Mouse (Mus musculus): ENCODE results near the gene Gm29133. TPM values are rescaled to one million over a fixed set of nuclear protein-coding genes. Genes with fewer than 3 reads are reported as not detected.

The Gm29133 gene
- not detected for total RNA-seq (2021)

DNA sequence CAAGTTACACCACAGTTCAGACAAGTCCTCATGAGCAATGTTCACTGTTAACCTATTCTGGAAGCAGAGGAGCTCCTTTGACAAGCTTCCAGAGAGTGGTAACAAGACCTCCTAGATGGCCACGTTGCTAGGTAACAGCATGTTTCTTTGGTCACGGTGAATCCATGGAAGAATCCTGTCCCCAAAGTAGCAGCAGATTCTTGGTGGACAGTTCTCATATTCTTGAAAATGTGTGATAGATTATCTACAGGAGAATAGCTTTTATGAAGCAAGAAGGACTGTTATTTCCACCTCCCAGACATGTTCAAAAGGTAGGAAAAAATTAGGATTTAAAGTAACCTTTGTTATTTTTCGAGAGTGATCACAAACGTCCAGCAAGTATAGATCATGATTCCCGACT is at the start of gene Gm29133:
Gm29133 (plus strand) TSS at position 301 of the 400 bp plus-strand sequence.
- DNase-seq = no peak

DNA sequence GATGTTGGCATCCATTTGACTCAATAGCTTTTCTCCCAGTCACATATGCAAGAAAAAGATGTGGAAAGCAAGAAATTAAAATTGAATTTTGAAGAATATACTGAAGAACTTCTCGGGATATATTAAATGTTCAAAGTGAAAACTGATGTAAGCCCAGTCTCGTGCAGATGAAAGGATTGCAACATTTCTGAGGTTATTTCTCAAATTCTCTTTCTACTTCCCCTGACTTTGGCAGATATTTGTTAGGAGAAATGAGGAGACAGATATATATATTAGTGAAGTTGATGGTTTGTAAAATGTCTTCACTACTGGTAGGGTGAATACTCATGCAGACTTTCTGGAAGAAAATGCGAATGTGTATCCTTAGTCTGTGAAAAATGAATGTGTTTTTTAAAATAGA is 48.9 kb upstream of the Gm29133 start:
- no peak for DNase-seq

DNA sequence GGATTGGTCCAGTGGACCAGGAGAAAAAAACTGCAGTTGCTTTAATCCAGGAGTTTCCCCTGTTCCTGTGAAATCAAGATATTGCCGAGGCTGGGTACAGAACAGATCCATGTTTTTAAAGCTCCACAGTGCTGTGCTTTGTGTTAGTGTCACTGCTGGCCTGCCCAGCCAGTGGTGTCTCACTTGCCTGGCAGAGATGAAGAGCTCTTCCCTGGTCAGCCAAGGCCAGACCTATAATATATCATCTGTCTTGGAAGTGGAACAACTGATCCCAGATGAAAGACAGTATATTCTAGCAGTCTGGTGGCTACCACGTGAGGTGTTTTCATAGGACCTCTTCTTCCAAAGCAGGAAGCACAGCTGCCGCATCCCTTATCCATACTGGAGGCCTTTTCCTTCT is 46.7 kb upstream of the Gm29133 start:
- no peak for DNase-seq

DNA sequence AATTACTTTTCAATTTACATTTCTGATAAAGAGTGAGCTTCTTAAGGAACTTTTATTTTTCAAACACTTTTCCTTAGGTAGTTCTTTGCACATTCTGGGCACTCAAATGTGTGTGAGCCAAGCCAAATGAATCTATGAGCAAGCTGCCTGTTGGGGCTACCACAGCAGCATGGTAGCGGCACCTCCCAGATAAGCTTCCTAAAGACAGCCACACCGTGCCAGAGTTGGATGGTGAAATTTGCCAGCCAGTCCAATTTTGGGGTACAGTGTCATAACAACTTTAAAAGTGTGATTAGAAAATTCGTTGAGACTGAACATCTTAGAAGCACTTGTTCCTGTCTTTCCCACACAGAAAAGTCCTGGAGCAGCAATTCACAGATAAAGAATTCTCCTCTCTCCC is 41.5 kb upstream of the Gm29133 start:
- DNase-seq = no peak

DNA sequence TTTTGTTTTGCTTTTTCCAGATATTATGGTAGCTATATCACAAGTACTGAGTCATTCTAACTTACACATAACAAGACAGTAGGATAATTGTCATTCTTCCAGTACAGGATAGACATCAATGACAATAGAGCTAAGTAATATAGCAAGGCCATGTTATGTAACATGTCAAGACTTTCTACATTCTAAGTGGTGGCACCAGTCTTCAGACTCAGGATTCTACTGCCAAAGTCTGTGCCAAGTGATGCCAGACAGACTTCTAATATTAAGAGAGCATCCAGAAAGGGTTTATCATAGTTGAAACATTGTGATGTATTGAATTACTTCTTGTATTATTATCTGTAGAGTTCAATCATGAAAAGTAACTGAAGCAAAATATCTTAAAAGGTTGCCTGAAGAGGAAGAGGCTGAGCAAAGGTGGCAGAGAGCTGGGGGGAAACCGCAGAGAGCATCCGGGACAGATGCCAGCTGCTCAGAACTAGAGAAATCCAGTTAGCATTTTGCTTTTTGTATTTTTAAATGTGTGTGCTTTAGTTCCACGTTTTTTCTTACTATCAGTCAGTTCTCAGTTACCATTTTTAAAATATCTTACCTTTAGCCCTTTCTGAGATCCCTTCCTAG is 34.2 kb upstream of the Gm29133 start:
- no peak for DNase-seq

DNA sequence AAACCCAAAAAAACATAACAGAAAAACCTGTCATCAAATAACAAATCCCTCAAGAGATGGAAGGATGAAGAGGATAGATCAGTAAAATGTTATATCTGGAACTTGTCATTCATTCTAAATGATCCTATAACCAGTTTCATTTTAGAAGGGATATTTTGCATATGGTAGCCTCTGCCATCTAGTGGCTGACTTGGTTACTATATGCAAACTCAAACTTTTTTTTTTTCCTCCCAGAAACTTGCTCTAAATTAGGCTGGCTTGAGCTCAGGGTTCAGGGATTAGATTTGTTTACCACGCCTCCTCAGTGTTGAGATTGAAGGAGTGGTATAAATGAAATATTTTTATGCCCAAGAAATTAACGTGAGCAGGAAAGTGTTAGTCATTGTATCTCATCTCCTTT is 27.3 kb upstream of the Gm29133 start:
- no peak for DNase-seq

DNA sequence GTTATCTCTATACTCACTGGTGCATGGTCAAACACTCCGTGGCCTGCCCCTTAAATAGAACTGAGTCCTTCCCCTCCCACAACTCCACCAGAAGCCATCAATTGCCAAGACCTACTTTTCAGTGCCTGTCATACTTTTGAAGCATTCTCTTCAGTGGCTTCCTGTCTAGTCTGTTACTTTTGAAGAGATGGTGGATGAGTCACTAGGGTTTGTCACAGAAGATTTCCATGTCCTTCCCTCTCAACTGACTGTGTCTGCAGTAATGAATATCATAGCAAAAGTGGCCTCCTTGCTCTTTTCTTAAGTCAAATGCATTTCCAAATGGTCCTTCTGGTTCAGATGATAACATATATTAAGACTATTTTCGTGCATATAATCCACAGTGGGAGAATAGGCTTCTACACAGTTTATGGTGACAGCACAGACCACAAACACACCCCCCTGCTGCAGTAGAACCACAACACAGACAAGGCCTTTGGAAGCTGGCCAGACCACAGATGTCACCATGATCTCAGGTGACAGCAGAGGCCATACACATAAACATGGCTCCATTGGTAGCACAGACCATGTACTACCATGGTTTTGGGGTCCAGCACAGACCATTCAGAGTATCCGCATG is 16.9 kb upstream of the Gm29133 start:
- no peak for DNase-seq

DNA sequence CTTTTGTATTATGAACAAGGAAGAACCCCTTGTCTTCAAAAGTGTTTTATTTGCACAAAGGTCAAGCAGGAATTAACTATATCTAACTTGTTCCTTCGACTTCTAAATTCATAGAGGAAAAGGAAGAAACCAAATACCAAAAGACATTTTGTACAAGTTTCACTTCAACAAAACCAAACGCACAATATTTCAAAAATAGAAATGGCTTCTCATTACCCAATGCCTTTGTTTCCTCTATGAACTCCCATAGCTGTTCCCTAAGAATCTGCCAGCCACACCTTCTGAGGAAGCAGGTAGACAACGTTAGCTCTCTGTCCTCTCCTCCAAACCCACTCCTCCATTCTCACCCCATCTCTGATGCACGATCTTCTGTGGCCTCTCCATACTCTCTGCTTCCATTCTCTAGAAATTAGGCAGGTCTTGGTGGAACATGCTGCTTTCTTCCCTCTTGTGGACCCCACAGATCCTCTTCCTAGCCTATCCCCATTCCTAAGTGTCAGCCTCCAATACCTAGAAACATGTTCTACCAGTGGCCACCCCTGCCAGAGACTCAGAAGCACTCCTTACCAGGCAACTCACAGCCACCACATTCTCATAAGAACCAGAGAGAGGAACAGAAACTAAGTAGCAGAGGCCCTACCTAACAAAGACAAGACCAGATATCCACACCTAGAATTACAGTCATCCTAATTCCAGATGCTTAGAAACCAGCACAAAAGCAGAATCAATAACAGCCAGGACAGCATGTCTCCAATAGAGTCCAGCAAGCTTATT is 4.1 kb upstream of the Gm29133 start:
- no peak for DNase-seq

DNA sequence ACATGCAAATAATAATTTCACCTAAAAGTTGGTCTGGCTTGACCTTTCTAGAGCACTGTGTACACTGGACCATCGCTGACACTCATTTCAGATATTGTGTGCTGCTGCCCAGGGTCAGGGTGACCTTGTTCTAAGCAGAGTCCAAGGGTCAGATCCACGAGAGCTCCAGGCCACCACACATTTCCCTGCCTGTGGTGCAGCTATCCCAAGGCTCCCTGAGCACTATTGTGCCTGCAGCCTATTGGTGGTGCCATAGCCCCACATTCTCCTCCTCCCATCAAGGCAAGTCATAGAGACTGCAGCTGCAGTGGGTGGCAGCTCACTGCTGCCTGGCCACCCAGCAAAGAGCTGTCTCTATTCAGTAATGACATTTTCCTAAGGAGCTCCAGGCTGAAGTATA is 2.7 kb upstream of the Gm29133 start:
- no peak for DNase-seq

DNA sequence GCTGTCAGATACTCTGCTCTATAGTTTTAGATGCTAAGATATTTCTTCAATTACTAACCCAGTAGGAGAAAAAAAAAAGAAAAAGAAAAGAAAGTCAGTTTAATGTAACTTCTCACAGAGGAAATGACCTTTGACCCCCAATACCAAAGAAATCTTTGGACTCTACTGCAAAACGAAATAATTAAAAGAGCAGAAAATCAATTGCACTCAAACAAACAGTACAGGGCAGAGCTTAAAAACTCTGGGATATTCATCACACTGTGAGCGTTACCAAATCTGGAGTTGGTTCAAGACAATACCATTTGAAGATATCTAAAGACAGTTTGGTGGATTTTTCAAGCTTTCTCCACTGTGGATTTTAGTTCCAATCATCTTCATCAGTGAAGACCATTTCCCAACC is 15.4 kb downstream of the Gm29133 start:
- no peak for DNase-seq

DNA sequence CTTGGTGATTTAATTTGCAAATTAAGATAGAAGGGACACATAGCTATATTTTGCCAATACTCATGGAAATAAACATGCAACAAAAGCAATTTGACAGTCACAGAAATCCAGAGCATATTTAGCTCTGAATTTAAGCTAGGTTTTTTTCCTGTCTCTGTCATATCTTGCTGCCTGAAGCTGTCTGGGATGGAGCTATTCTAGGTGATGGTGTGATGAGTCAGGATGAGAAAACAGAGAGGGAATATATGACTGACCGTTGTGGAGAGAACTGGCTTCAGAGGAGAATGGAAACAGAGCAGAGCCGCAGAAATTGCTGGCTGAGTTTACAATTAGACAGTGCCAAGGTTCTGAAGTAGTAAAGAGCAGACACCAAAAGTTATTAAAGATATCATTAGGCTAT is 26.3 kb downstream of the Gm29133 start:
- DNase-seq = no peak

DNA sequence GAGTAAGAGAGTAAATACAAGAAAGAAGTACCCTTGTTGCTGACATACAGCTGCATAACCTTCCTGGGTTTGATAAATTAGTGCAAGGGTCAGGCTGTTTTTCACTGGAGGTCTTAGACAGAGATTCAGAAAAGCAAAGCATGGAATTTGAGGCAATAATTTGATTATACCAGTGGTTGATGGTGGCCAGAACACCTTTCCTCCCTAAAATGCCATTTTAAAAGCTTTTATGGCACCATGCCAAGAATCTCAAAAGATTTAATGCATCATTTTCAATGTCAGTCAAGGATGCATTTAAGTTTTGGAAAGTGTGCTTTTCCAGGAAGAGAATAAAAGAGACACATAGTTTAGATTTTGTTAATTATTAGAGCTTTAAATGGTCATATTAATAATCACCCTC is 60.0 kb downstream of the Gm29133 start:
- no peak for DNase-seq

DNA sequence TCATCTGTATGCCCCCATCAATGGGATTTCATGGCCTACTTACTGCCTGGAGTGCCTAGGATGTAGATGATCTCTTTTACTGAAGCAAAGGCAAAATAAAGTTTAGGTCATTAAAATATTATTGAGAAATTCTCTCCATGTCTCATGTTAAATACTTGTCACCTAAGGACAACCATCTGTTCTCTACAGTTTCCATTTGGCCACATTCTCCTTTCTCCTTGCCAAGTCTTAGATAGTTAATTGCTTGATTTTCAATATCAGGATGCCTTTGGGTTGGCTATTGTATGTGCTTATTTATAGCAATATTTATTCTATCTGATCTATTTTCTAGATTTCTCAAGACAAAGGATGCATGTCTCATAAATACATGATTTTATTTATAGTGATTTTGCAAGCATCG is 75.9 kb downstream of the Gm29133 start:
- DNase-seq = no peak

DNA sequence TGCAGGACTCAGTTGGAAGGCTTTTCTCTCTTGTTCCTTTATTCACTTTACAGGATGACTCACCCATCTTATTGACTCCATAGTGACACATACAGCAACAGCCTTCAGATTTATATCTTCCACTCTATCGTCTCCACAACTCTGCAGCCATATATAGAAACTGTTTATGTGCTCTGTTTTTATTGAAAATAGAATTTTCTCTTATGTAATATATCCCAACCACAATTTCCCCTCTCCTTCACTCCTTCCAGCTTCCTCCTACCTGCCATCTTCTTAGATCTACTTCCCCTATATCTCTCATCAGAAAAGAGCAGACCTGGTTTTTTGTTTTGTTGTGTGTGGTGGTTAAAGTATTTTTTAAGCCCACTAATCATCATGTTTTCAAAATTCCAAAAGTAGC is 76.5 kb downstream of the Gm29133 start:
- DNase-seq = no peak

DNA sequence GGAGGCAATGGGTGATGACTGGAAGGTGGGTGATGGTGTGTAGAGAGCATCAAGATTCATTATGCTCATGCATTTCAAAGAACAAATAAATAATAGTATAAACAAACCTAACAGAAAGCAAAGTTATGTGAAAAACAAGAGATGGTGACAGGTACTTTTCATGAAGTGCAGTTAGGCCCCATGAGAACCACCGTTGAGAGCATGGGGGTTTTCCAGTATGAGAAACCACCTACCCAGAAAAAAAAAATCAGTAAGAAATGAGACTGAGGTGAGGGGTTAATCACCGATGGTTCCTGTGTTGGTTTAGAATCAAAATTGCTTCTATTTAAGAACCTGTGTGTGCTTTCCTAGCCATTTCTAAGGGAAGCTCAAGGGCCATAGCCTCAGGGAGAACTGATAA is 86.8 kb downstream of the Gm29133 start:
- DNase-seq = no peak

DNA sequence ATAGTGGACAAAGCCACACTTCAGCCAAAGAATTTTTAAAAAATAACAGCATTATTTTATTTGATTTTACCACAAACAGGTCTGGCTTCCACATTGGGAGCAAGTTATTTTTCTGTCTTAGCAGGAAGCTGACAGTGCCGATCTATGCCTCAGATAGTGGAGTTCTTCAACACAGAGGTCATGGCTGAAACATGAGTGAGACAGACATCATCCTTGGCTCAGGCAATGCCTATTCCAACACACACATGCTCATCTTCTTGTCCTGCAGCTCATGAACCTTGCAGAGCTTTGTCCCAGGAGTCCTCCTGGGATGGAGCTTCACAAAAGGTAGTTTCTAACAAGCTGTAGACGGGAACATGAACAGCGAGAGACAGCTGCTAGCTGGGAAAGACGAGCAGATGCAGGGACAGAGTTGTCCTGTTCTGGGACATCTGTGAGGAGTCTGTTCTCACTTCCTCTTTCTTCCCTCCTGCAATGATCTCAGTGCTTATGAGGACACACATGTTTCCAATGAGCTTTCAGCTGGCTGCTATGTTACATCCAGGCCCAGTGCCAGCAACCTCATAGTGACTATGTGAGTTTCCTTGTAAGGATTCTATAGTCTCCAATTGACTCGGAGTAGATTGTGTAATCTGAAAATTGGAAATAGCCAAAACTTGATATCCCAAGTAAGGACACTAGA is 87.4 kb downstream of the Gm29133 start:
- peak; percentile 55 for DNase-seq

Other genes starting within 250 kb of the Gm29133 start
- gene Pdcd10, start 191.3 kb upstream of the Gm29133 start, total RNA-seq (2021) = 10 to 100 TPM; 31.0 to 41.1 TPM
- gene Serpini1, start 190.7 kb upstream of the Gm29133 start, total RNA-seq (2021) = 1 to 10 TPM; 4.3 to 4.4 TPM
- 10 to 100 TPM; 39.7 to 40.6 TPM for gene Golim4, start 208.8 kb downstream of the Gm29133 start, total RNA-seq (2021)